Mouse (Mus musculus): ENCODE data around the gene Slc25a3.

GRCm38 (mm10) chr10:91170143-91170941 lies 46.5 kb upstream of the Slc25a3 start:
- TF ChIP-seq GATA1 (IDR thresholded peaks at IDR 0.05; ENCODE audit: borderline replicate concordance, low read length): no peak
- TF ChIP-seq FLI1 (IDR thresholded peaks at IDR 0.05; ENCODE audit: low read length): no peak

All from megakaryocyte, embryonic 14.5 days (primary cell).